Mouse (Mus musculus): ENCODE results near the gene Prss33.

DNA sequence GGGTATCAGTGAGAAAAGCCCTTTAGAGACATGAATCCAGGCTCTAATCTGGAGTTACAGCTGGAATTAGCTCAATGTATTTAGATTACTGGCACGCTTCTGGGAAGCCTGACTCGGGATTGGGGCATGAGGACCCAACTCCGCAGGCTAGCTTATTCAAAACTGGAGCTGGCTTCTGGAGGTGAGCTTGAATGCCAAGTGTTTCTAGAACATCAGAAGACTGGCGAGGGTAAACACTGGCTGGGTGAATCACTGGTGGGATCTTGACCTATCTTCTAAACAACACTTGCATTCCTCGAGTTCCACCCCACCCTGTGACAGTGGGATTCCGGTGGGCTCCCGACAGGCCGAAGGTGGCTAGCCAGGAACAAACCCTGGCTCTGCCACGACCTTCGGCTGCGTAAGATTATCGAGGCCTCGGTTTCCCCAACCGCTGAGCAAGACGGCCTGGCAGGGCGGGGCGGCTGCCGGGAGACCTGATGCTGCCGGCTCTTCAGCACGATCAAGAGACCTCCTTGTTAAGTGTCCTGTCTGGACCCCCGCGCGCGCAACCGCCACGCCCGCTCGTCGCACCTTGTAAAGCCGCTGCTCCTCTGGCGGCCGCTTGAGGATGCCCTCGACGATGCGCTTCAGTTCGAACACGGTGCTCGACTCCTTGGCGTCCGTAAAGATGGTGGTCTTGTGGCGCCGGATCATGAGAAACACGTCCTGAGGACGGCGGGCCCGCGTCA lies 7.4 kb downstream of the Prss33 start:
- TF ChIP-seq POLR2A (IDR thresholded peaks at IDR 0.05; ENCODE audit: insufficient read length, low read depth) (peak; percentile 5), USF1 (IDR thresholded peaks at IDR 0.05; ENCODE audit: low read depth) (no peak)

Data from myocyte (in vitro differentiated cells).